Mouse (Mus musculus): ENCODE data around the gene Rcl1. TPM values are rescaled to one million over a fixed set of nuclear protein-coding genes. Genes with fewer than 3 reads are reported as not detected.

The Rcl1 gene
- total and polyA plus RNA-seq, 3 experiments = 63.4 to 126 (median 109) TPM

GRCm38 (mm10) chr19:29116796-29117195 is 15.6 kb downstream of the Rcl1 start:
- H3K4me3 ChIP-seq (replicated peaks in 1 of 3; ENCODE audit: low read depth in 2 of 3, low read length in 2 of 3, poor library complexity in 1 of 3) = no peak overlapping the region
- no peak for DNase-seq (ENCODE audit: extremely low read depth)
- in situ Hi-C loops (cut with MboI; ENCODE audit: low pct_ligation_motif_present, low pct_unique_long_range_greater_than_20kb, low sequenced_read_pairs) = no loop called here
- peaks cover 20% of the 10 kb centered on the region for H3K79me2 ChIP-seq (replicated peaks; ENCODE audit: control insufficient read depth, extremely low read depth, insufficient read depth, poor library complexity, severe bottlenecking)
- H3K9ac ChIP-seq (ENCODE audit: insufficient read depth, low read depth) = no peak overlapping the region
- H3K27ac ChIP-seq (ENCODE audit: insufficient read depth, low read depth) = no peak overlapping the region
- H3K36me3 ChIP-seq (replicated peaks in 1 of 2; ENCODE audit: control insufficient read depth in 1 of 2, insufficient read depth in 1 of 2, low read length in 1 of 2) = peaks cover 43 to 91% of the 10 kb centered on the region in 2 experiments
- H3K27me3 ChIP-seq (replicated peaks) = no peaks in the 10 kb centered on the region
- no peak for TF ChIP-seq JUN (IDR thresholded peaks at IDR 0.05; ENCODE audit: insufficient read depth, low read depth, low read length)
- no peak for TF ChIP-seq USF2 (conservative IDR thresholded peaks at IDR 0.05; ENCODE audit: low read depth, low read length)
- TF ChIP-seq PAX5 (IDR thresholded peaks at IDR 0.05; ENCODE audit: low read length) = no peak
- no peak for TF ChIP-seq KAT2A (IDR thresholded peaks at IDR 0.05; ENCODE audit: insufficient replicate concordance, low read length)
- TF ChIP-seq BHLHE40 (IDR thresholded peaks at IDR 0.05; ENCODE audit: low read depth, low read length) = no peak
- no peak for TF ChIP-seq MEF2A (IDR thresholded peaks at IDR 0.05; ENCODE audit: borderline replicate concordance, low read depth, low read length)
- no peak for TF ChIP-seq MAZ (IDR thresholded peaks at IDR 0.05; ENCODE audit: low read depth, low read length)
- TF ChIP-seq NELFE (IDR thresholded peaks at IDR 0.05; ENCODE audit: low read depth, low read length) = no peak
- TF ChIP-seq ZC3H11A (IDR thresholded peaks at IDR 0.05; ENCODE audit: low read depth, low read length) = no peak
- no peak for TF ChIP-seq SIN3A (IDR thresholded peaks at IDR 0.05; ENCODE audit: low read length)
- no peak for TF ChIP-seq ELF1 (IDR thresholded peaks at IDR 0.05; ENCODE audit: low read depth, low read length)
- TF ChIP-seq HCFC1 (IDR thresholded peaks at IDR 0.05; ENCODE audit: low read depth, low read length) = no peak
- TF ChIP-seq E2F4 (IDR thresholded peaks at IDR 0.05; ENCODE audit: insufficient replicate concordance, low read depth, low read length) = no peak
- no peak for TF ChIP-seq JUND (conservative IDR thresholded peaks at IDR 0.05; ENCODE audit: low read depth, low read length)
- TF ChIP-seq IRF4 (IDR thresholded peaks at IDR 0.05; ENCODE audit: low read depth, low read length) = no peak
- peaks cover 2% of the 10 kb centered on the region for H3K9me3 ChIP-seq (replicated peaks; ENCODE audit: low read length)
- H3K4me1 ChIP-seq (ENCODE audit: control insufficient read depth in 1 of 2, insufficient read depth in 2 of 2) = no peaks in the 10 kb centered on the region
- H3K4me2 ChIP-seq (ENCODE audit: insufficient read depth, low read depth, poor library complexity, severe bottlenecking) = no peak overlapping the region
- dilution Hi-C loops (cut with MboI; ENCODE audit: extremely low pct_ligation_motif_present, extremely low pct_unique_long_range_greater_than_20kb, low sequenced_read_pairs) = no loop called here

- dilution Hi-C loops (cut with MboI; ENCODE audit: extremely low pct_ligation_motif_present, extremely low pct_unique_long_range_greater_than_20kb, low sequenced_read_pairs) (no loop called here), in situ Hi-C loops (cut with MboI; ENCODE audit: low pct_ligation_motif_present, low pct_unique_long_range_greater_than_20kb, low sequenced_read_pairs) (no loop called here)
- DNase-seq (ENCODE audit: extremely low read depth) = no peak
- Histone ChIP-seq H3K27me3 (replicated peaks) (no peaks in the 10 kb centered on the region), H3K9me3 (replicated peaks; ENCODE audit: low read length) (peaks cover 2% of the 10 kb centered on the region), H3K9ac (ENCODE audit: insufficient read depth, low read depth) (no peak overlapping the region), H3K27ac (ENCODE audit: insufficient read depth, low read depth) (no peak overlapping the region), H3K4me3 (replicated peaks in 1 of 3; ENCODE audit: low read depth in 2 of 3, low read length in 2 of 3, poor library complexity in 1 of 3) (no peak overlapping the region), H3K4me1 (ENCODE audit: control insufficient read depth in 1 of 2, insufficient read depth in 2 of 2) (no peaks in the 10 kb centered on the region), H3K79me2 (replicated peaks; ENCODE audit: control insufficient read depth, extremely low read depth, insufficient read depth, poor library complexity, severe bottlenecking) (peaks cover 14% of the 10 kb centered on the region; the same call in 1 of the 2 replicates), H3K4me2 (ENCODE audit: insufficient read depth, low read depth, poor library complexity, severe bottlenecking) (no peak overlapping the region), H3K36me3 (replicated peaks in 1 of 2; ENCODE audit: control insufficient read depth in 1 of 2, insufficient read depth in 1 of 2, low read length in 1 of 2) (peaks cover 50 to 96% of the 10 kb centered on the region in 2 experiments)
- TF ChIP-seq CTCF (conservative IDR thresholded peaks at IDR 0.05 in 1 of 2, IDR thresholded peaks at IDR 0.05 in 1 of 2; ENCODE audit: low read depth in 2 of 2, low read length in 2 of 2) (no peak), MEF2A (IDR thresholded peaks at IDR 0.05; ENCODE audit: borderline replicate concordance, low read depth, low read length) (no peak), E2F4 (IDR thresholded peaks at IDR 0.05; ENCODE audit: insufficient replicate concordance, low read depth, low read length) (no peak), EP300 (IDR thresholded peaks at IDR 0.05; ENCODE audit: low read length) (no peak), UBTF (IDR thresholded peaks at IDR 0.05; ENCODE audit: low read depth, low read length) (no peak)
Observed at GRCm38 (mm10) chr19:29118196-29118595, 17.0 kb downstream of the Rcl1 start.

Measured in CH12.LX (cell line).